Mouse (Mus musculus): ENCODE measurements around the gene Srf.

DNA sequence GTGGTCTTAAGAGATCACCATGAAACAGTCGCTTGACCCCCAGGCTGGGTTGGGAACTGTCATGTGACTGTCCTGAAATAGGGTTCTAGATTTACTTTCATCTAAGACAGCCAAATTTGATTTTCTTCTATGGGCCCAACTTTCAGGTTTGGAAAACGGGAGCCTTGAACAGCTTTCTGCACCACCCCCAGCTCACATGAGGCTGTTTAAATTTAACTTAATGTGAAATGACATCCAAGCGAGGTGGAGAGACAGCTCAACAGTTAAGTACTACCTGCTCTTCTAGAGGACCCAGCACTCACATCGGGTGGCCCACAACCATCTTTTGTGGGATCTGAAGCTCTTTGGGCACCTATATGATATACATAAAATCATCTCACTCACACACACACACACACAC lies 43.0 kb upstream of the Srf start:
- TF ChIP-seq CTCF (IDR thresholded peaks at IDR 0.05; ENCODE audit: low read depth) (no peak), EP300 (optimal IDR thresholded peaks at IDR 0.05) (no peak)

Measured in stomach, postnatal 0 days (tissue).